Mouse (Mus musculus) hindbrain, embryonic 14.5 days (tissue): Measurements from ENCODE around the gene Lrrtm1. TPM values are rescaled to one million over a fixed set of nuclear protein-coding genes. Genes with fewer than 3 reads are reported as not detected.

Experiments
- ATAC-seq: fragments of 200-750 bp; cut with Nextera tagmentation; 2 replicates; pipeline ENCODE4 v1.8.0; 2017; ENCODE audit warnings: moderate number of reproducible peaks, mild to moderate bottlenecking, moderate TSS enrichment, moderate library complexity; ENCODE audit not compliant: low FRiP score
- DNase-seq: peaks from one replicate; pipeline ENCODE4 v3.0.0-alpha.2; 2015; ENCODE audit warnings: low spot score
- H3K27ac ChIP-seq: fragments of 300-500 bp; sonication (generic); 2 replicates; pipeline ENCODE4 v1.5.1; 2014; ENCODE audit warnings: mild to moderate bottlenecking, moderate library complexity
- H3K27me3 ChIP-seq: fragments of 300-500 bp; sonication (generic); 2 replicates; pipeline ENCODE4 v1.6.1; 2014; ENCODE audit warnings: mild to moderate bottlenecking, low read length, mixed read lengths; ENCODE audit not compliant: control insufficient read depth, insufficient read depth
- H3K36me3 ChIP-seq: fragments of 300-500 bp; sonication (generic); replicated peaks from 2 replicates; pipeline ENCODE4 v1.6.1; 2014; ENCODE audit not compliant: control insufficient read depth, insufficient read depth
- H3K4me1 ChIP-seq: fragments of 300-500 bp; sonication (generic); replicated peaks from 2 replicates; pipeline ENCODE4 v1.6.1; 2014; ENCODE audit warnings: antibody characterized with exemption, low read length, mixed read lengths; ENCODE audit not compliant: control insufficient read depth, insufficient read depth
- H3K4me2 ChIP-seq: fragments of 300-500 bp; sonication (generic); replicated peaks from 2 replicates; pipeline ENCODE4 v1.6.1; 2014; ENCODE audit warnings: mild to moderate bottlenecking, moderate library complexity
- H3K4me3 ChIP-seq: fragments of 300-500 bp; sonication (generic); replicated peaks from 2 replicates; pipeline ENCODE4 v1.5.1; 2014; ENCODE audit warnings: mild to moderate bottlenecking, low read length
- H3K9ac ChIP-seq: fragments of 300-500 bp; sonication (generic); 2 replicates; pipeline ENCODE4 v1.6.1; 2014
- H3K9me3 ChIP-seq: fragments of 300-500 bp; sonication (generic); 2 replicates; pipeline ENCODE4 v1.6.1; 2016; ENCODE audit warnings: low read length; ENCODE audit not compliant: control insufficient read depth
- WGBS: fragments of 180-500 bp; shearing (Covaris S2); extraction: QIAGEN DNeasy Blood & Tissue Kit; methylation state at CpG from one replicate; pipeline ENCODE4 v1.1.7; 2014; 5-methylcytosine and 5-hydroxymethylcytosine counted together
- polyA plus RNA-seq: library from polyadenylated mRNA; unstranded; fragments of >200 nt; fragmentation: Nextera tagmentation; extraction: Ambion mirVana; gene quantifications from 2 replicates; pipeline ENCODE4 v1.2.1, GENCODE M21; 2014

The Lrrtm1 gene
- polyA plus RNA-seq = 41.6 and 47.2 TPM in 2 replicates

GRCm38 (mm10) chr6:77242601-77243406 lies at the start of gene Lrrtm1:
Lrrtm1 (plus strand) TSS chr6:77242689.
- Histone ChIP-seq H3K9ac (peak within 1 kb of the TSS; percentile 73), H3K4me2 (peak within 1 kb of the TSS; percentile 93), H3K4me3 (peak within 1 kb of the TSS; percentile 49), H3K9me3 (no peaks in the 10 kb centered on the region), H3K27me3 (no peaks in the 10 kb centered on the region), H3K36me3 (no peaks in the 10 kb centered on the region), H3K4me1 (0 out of 2 replicates have a peak, but pooled peaks cover 9% of the 10 kb centered on the region), H3K27ac (peak within 1 kb of the TSS; percentile 86)
- under 1% methylated on average over 53 of the region's 53 CpGs for WGBS
- ATAC-seq (peak; percentile 84), DNase-seq (peak; percentile 76)

- Histone ChIP-seq H3K9ac (no peak overlapping the region), H3K4me1 (no peaks in the 10 kb centered on the region), H3K9me3 (no peaks in the 10 kb centered on the region), H3K4me3 (no peak overlapping the region), H3K36me3 (no peaks in the 10 kb centered on the region), H3K27me3 (no peaks in the 10 kb centered on the region), H3K27ac (no peak overlapping the region), H3K4me2 (no peak overlapping the region)
- DNase-seq = no peak
- ATAC-seq = no peak
- WGBS = 85% methylated on average over 3 of the region's 3 CpGs
These were observed 45.8 kb upstream of the Lrrtm1 start for GRCm38 (mm10) chr6:77196650-77197049.

GRCm38 (mm10) chr6:77199375-77199774 lies 43.1 kb upstream of the Lrrtm1 start:
- Histone ChIP-seq H3K4me3 (no peak overlapping the region), H3K36me3 (no peaks in the 10 kb centered on the region), H3K27ac (no peak overlapping the region), H3K4me2 (no peak overlapping the region), H3K9ac (no peak overlapping the region), H3K4me1 (no peaks in the 10 kb centered on the region), H3K9me3 (no peaks in the 10 kb centered on the region), H3K27me3 (no peaks in the 10 kb centered on the region)
- no peak for DNase-seq
- 12% methylated on average over 2 of the region's 2 CpGs for WGBS
- no peak for ATAC-seq

- WGBS = 87% methylated on average over 1 of the region's 1 CpGs
- Histone ChIP-seq H3K4me1 (peaks cover 8% of the 10 kb centered on the region), H3K27ac (no peak overlapping the region), H3K9ac (no peak overlapping the region), H3K4me2 (no peak overlapping the region), H3K27me3 (no peaks in the 10 kb centered on the region), H3K36me3 (no peaks in the 10 kb centered on the region), H3K9me3 (no peaks in the 10 kb centered on the region), H3K4me3 (no peak overlapping the region)
- ATAC-seq (no peak), DNase-seq (no peak)
These were observed 33.3 kb upstream of the Lrrtm1 start for GRCm38 (mm10) chr6:77209183-77209582.

GRCm38 (mm10) chr6:77209929-77210328 lies 32.6 kb upstream of the Lrrtm1 start:
- H3K4me3 ChIP-seq = no peak overlapping the region
- H3K9me3 ChIP-seq = no peaks in the 10 kb centered on the region
- no peak overlapping the region for H3K4me2 ChIP-seq
- no peaks in the 10 kb centered on the region for H3K27me3 ChIP-seq
- H3K36me3 ChIP-seq = no peaks in the 10 kb centered on the region
- DNase-seq (no peak), ATAC-seq (no peak)
- no peak overlapping the region for H3K27ac ChIP-seq
- 72% methylated on average over 3 of the region's 3 CpGs for WGBS
- H3K4me1 ChIP-seq = peaks cover 11% of the 10 kb centered on the region
- no peak overlapping the region for H3K9ac ChIP-seq

- Histone ChIP-seq H3K9ac (peak overlapping the region; percentile 34), H3K4me1 (peaks cover 11% of the 10 kb centered on the region), H3K36me3 (no peaks in the 10 kb centered on the region), H3K27me3 (no peaks in the 10 kb centered on the region), H3K9me3 (no peaks in the 10 kb centered on the region), H3K4me3 (no peak overlapping the region), H3K4me2 (no peak overlapping the region), H3K27ac (no peak overlapping the region)
- no peak for DNase-seq
- 17% methylated on average over 3 of the region's 3 CpGs for WGBS
- ATAC-seq = no peak
These were observed 28.6 kb upstream of the Lrrtm1 start for GRCm38 (mm10) chr6:77213757-77214409.

GRCm38 (mm10) chr6:77215322-77215721 lies 27.2 kb upstream of the Lrrtm1 start:
- Histone ChIP-seq H3K9ac (no peak overlapping the region), H3K27me3 (no peaks in the 10 kb centered on the region), H3K9me3 (no peaks in the 10 kb centered on the region), H3K36me3 (no peaks in the 10 kb centered on the region), H3K4me2 (no peak overlapping the region), H3K27ac (no peak overlapping the region), H3K4me1 (peaks cover 11% of the 10 kb centered on the region), H3K4me3 (no peak overlapping the region)
- peak; percentile 14; the same call in 1 of the 2 replicates for ATAC-seq
- WGBS = 35% methylated on average over 4 of the region's 4 CpGs
- DNase-seq = no peak

GRCm38 (mm10) chr6:77218875-77219274 lies 23.6 kb upstream of the Lrrtm1 start:
- DNase-seq (peak; percentile 47), ATAC-seq (no peak)
- Histone ChIP-seq H3K27ac (no peak overlapping the region), H3K4me2 (no peak overlapping the region), H3K9me3 (no peaks in the 10 kb centered on the region), H3K9ac (no peak overlapping the region), H3K4me1 (peaks cover 13% of the 10 kb centered on the region), H3K36me3 (no peaks in the 10 kb centered on the region), H3K4me3 (no peak overlapping the region), H3K27me3 (no peaks in the 10 kb centered on the region)

GRCm38 (mm10) chr6:77220776-77221175 lies 21.7 kb upstream of the Lrrtm1 start:
- Histone ChIP-seq H3K36me3 (no peaks in the 10 kb centered on the region), H3K27me3 (no peaks in the 10 kb centered on the region), H3K27ac (no peak overlapping the region), H3K4me1 (peaks cover 8% of the 10 kb centered on the region), H3K4me3 (no peak overlapping the region), H3K9me3 (no peaks in the 10 kb centered on the region), H3K9ac (no peak overlapping the region), H3K4me2 (no peak overlapping the region)
- WGBS = 44% methylated on average over 4 of the region's 4 CpGs
- ATAC-seq = no peak
- DNase-seq = no peak
